Mouse (Mus musculus): ENCODE data around the gene Zfp207.

DNA sequence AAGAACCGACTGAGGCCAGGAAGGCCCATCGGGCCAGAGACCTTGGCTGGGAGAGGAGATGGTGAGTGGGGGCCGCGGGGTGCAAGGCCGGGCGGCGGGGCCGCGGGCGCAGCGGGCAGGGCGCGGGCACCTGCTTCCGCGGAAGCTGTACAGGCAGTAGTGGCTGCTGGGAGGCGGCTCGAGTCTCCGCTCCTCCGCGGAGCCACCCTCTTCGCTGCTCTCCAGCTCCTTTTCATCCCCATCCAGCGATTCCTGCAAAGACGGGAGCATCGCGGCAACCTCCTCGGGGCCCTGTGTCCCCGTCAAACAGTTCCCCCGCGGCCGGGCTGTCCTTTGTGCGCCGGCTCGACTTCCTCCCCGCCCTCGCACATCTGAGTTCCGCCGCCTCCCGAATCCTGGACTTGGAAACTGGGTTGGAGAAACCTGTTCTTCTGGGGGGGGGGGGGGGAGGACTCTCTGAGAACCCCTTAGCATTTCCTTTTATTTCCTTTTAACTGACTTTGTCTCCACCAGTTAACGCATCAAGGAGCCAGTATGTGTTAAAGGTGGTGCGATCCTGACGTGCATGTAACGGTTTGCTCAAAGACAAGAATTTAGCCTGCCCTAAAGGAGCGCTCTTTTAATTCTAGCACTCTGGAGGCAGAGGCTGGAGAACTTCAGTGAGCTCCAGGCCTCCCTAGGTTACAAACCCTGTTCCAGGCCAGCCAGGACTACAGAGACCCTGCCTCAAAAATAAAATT, 5.2 kb upstream of the Zfp207 start, which contains the start of gene 5730455P16Rik:
- TF ChIP-seq CTCF (IDR thresholded peaks at IDR 0.05; ENCODE audit: control insufficient read depth, insufficient read depth, insufficient read length) = no peak
- no peak for TF ChIP-seq USF1 (IDR thresholded peaks at IDR 0.05; ENCODE audit: low read depth)
- TF ChIP-seq MAX (IDR thresholded peaks at IDR 0.05) = no peak
- TF ChIP-seq CEBPB (IDR thresholded peaks at IDR 0.05; ENCODE audit: low read depth) = no peak
- TF ChIP-seq MYOG (IDR thresholded peaks at IDR 0.05; ENCODE audit: control insufficient read depth, extremely low read depth, insufficient read length) = no peak
